Mouse (Mus musculus): ENCODE measurements at regions not wholly inside any gene's neighbourhood (a gene's known extent, or its start where the extent isn't known, plus 50 kb on each side); places are given as distances from the start of the nearest gene placed in this dataset.

DNA sequence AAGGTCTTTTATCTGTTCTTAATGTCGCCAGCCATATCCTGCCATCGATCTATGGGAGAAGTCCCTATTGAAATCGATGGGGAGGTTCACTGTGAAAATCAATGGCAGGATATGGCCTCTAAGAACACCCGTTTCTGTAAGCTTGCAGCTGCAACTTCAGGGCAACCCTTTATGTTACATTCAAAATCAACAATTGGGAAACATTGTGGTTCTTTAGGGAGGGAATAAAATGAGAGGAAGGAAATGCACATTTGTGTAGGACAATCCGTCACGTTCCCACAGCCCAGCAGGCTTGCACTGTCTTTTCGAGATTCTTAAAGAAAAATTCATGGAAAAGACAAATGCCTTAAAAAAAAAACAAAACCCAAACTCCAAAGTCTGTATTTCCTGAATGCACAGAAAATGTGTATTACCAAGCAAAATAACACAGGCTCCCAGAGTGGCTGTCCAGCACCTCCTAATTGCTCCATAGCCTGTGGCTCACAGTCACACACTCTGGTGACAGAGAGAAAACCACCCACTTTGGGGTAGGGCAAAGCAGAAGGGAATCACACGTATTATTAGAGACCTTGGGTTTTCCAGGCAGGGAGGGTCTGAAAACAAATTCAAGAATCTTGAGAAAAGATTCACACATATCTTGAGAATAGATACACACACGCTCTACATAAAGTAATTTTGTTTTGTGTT is 510.9 kb upstream of the Nrp1 start:
- H3K4me2 ChIP-seq (ENCODE audit: low read depth, low read length) = no peak overlapping the region
- no peaks in the 10 kb centered on the region for H3K4me1 ChIP-seq (ENCODE audit: control insufficient read depth, low read depth, low read length)
- H3K27ac ChIP-seq (ENCODE audit: low read length) = no peak overlapping the region
- H3K4me3 ChIP-seq (ENCODE audit: low read depth, low read length) = no peak overlapping the region
- H3K9me3 ChIP-seq (replicated peaks; ENCODE audit: control insufficient read depth, low read length) = no peaks in the 10 kb centered on the region
- no peaks in the 10 kb centered on the region for H3K27me3 ChIP-seq (ENCODE audit: control insufficient read depth, insufficient read depth, low read depth, low read length)
- no peak for ATAC-seq (ENCODE audit: low read depth)
- H3K9ac ChIP-seq (ENCODE audit: low read depth, low read length) = no peak overlapping the region
- 35% methylated on average over 9 of the region's 9 CpGs for WGBS (ENCODE audit: insufficient replicate concordance)
- no peaks in the 10 kb centered on the region for H3K36me3 ChIP-seq (ENCODE audit: control insufficient read depth, insufficient read depth)

DNA sequence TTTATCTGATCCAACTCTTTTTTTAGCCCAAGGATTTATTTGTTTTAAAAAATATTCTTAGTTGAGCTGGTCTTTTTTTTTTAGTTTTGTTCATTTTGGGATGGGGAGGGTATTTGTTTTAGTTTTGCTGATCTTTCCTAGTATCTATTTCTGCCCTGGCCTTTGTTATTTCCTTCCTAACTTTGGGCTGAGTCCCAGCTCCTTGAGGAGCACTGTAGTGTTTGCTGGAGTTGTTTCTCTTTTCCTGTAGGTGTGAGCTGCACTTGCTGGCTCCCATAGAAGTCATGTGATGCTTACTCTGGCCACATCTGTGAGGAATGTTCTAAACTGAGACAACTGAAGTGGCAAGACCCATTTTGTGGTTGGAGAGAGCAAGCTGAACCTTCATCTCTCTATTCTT is 508.5 kb upstream of the Nrp1 start:
- no peak overlapping the region for H3K4me2 ChIP-seq (ENCODE audit: low read depth, low read length)
- no peak for ATAC-seq (ENCODE audit: low read depth)
- H3K9ac ChIP-seq (ENCODE audit: low read depth, low read length) = no peak overlapping the region
- no peaks in the 10 kb centered on the region for H3K36me3 ChIP-seq (ENCODE audit: control insufficient read depth, insufficient read depth)
- no peaks in the 10 kb centered on the region for H3K27me3 ChIP-seq (ENCODE audit: control insufficient read depth, insufficient read depth, low read depth, low read length)
- H3K9me3 ChIP-seq (replicated peaks; ENCODE audit: control insufficient read depth, low read length) = no peaks in the 10 kb centered on the region
- no peaks in the 10 kb centered on the region for H3K4me1 ChIP-seq (ENCODE audit: control insufficient read depth, low read depth, low read length)
- H3K27ac ChIP-seq (ENCODE audit: low read length) = no peak overlapping the region
- no peak overlapping the region for H3K4me3 ChIP-seq (ENCODE audit: low read depth, low read length)

DNA sequence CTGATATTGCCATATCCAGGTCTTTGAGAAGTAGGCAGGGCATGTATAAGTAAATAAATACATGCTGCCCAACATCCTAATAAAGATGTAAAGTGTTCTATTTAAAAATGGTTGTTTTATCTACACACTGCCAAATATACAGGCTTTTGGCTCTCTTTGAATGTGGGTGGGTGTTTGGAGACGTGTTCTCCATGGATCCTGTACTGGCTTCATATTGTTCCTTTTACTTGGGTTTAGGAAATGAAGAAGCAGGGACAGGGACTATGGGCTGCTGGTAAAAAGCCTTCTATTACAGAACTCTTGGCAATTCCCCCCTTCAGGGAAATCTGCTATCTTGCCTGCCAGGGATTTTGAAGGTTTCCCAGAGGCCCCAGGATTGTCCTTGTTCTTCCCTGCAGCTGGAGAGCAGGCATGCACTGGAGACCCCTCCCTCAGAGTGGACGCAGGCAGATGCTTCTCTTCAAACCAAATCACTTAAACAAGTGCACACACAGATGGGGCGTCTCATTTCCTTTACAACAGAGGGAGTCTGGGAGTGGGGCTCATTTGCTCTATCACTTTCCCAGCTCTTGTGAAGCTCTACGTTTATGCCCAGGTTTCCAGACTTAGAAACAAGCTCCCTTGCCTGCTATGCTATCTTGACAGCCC is 502.6 kb upstream of the Nrp1 start:
- H3K9ac ChIP-seq (ENCODE audit: low read depth, low read length) = no peak overlapping the region
- no peaks in the 10 kb centered on the region for H3K36me3 ChIP-seq (ENCODE audit: control insufficient read depth, insufficient read depth)
- WGBS (ENCODE audit: insufficient replicate concordance) = 28% methylated on average over 4 of the region's 4 CpGs
- H3K27ac ChIP-seq (ENCODE audit: low read length) = no peak overlapping the region
- ATAC-seq (ENCODE audit: low read depth) = no peak
- H3K4me1 ChIP-seq (ENCODE audit: control insufficient read depth, low read depth, low read length) = no peaks in the 10 kb centered on the region
- no peaks in the 10 kb centered on the region for H3K9me3 ChIP-seq (replicated peaks; ENCODE audit: control insufficient read depth, low read length)
- no peaks in the 10 kb centered on the region for H3K27me3 ChIP-seq (ENCODE audit: control insufficient read depth, insufficient read depth, low read depth, low read length)
- no peak overlapping the region for H3K4me2 ChIP-seq (ENCODE audit: low read depth, low read length)
- H3K4me3 ChIP-seq (ENCODE audit: low read depth, low read length) = no peak overlapping the region

DNA sequence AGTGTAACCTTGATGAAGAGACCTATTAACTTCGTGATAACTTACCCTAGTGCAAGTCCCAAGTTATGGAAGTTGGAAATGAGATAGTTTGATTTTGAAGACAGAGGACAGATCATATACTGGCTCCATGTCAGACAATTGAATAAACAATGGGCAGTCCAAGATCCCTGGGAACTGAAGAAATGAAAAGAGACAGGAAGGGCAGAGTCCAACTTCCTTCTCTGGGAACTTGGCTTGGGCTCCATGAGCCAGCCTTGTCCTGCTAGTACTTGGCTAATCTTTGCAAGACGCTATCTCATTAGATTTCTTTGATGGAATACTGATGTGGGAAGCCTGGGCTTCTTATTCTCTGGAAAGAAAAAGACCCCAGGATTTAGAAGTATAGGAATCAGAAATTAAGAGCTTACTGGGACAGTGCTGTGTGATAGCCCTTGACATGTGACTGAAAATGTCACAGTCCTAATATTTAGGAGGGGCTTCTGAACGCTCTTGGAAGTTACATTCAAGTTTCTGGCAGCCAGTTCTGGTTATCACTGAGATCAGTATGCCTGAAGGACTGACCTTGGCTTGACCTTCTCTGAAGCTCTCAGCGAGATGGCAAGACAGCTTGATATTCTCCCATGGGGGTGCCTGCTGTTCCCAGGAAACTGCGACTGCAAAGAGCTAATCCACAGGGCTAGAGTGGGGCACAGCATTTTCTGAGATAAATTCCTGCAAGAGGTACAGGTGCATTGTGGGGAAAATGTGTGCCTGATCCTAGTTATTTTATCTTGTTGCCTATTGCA is 501.9 kb upstream of the Nrp1 start:
- Histone ChIP-seq H3K4me1 (ENCODE audit: control insufficient read depth, low read depth, low read length) (no peaks in the 10 kb centered on the region), H3K9me3 (replicated peaks; ENCODE audit: control insufficient read depth, low read length) (no peaks in the 10 kb centered on the region), H3K9ac (ENCODE audit: low read depth, low read length) (no peak overlapping the region), H3K4me3 (ENCODE audit: low read depth, low read length) (no peak overlapping the region), H3K27me3 (ENCODE audit: control insufficient read depth, insufficient read depth, low read depth, low read length) (no peaks in the 10 kb centered on the region), H3K36me3 (ENCODE audit: control insufficient read depth, insufficient read depth) (no peaks in the 10 kb centered on the region), H3K4me2 (ENCODE audit: low read depth, low read length) (no peak overlapping the region), H3K27ac (ENCODE audit: low read length) (no peak overlapping the region)
- ATAC-seq (ENCODE audit: low read depth) = no peak
- 42% methylated on average over 5 of the region's 5 CpGs for WGBS (ENCODE audit: insufficient replicate concordance)

DNA sequence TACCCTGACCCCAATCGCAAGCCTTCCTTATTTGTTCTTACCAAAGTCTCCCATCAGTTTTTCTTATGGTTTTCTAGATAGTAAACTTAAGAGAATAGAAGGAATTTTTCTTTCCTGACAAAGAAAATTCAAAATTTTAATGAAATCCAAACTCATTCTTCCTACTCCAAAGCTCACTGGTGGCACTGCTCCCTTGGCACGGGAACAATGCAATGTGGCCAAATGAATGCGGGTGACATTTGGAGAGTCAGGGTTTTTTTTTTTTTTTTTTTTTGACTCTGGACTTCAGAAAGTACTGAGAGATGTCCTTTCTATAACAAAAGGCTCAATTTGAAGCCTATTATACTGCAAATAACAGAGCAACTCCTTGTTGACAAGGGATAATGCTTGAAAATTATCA is 499.4 kb upstream of the Nrp1 start:
- Histone ChIP-seq H3K4me3 (ENCODE audit: low read depth, low read length) (no peak overlapping the region), H3K4me2 (ENCODE audit: low read depth, low read length) (no peak overlapping the region), H3K9me3 (replicated peaks; ENCODE audit: control insufficient read depth, low read length) (no peaks in the 10 kb centered on the region), H3K27ac (ENCODE audit: low read length) (no peak overlapping the region), H3K36me3 (ENCODE audit: control insufficient read depth, insufficient read depth) (no peaks in the 10 kb centered on the region), H3K9ac (ENCODE audit: low read depth, low read length) (no peak overlapping the region), H3K4me1 (ENCODE audit: control insufficient read depth, low read depth, low read length) (no peaks in the 10 kb centered on the region), H3K27me3 (ENCODE audit: control insufficient read depth, insufficient read depth, low read depth, low read length) (no peaks in the 10 kb centered on the region)
- ATAC-seq (ENCODE audit: low read depth) = no peak
- WGBS (ENCODE audit: insufficient replicate concordance) = 62% methylated on average over 3 of the region's 3 CpGs

DNA sequence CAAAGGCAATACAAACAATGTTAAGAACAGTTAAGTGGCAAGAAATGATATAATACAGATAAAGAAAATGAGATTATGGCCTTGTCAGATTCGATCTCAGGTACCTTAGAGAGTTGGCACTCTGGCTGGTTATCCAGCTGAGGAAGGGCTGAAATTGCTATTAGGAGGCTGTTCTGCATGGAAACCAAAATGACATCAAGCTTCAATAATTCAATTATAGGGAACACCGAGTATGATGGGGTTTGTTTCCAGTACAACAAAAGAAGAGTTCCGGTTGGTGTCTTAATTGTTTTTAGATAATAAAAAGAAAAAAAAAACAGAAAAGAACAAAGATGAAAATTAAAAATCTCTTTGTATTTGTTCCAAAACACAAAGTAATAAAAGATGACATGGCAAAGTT is 498.0 kb upstream of the Nrp1 start:
- Histone ChIP-seq H3K9ac (ENCODE audit: low read depth, low read length) (no peak overlapping the region), H3K9me3 (replicated peaks; ENCODE audit: control insufficient read depth, low read length) (no peaks in the 10 kb centered on the region), H3K4me2 (ENCODE audit: low read depth, low read length) (no peak overlapping the region), H3K27ac (ENCODE audit: low read length) (no peak overlapping the region), H3K27me3 (ENCODE audit: control insufficient read depth, insufficient read depth, low read depth, low read length) (no peaks in the 10 kb centered on the region), H3K36me3 (ENCODE audit: control insufficient read depth, insufficient read depth) (no peaks in the 10 kb centered on the region), H3K4me1 (ENCODE audit: control insufficient read depth, low read depth, low read length) (no peaks in the 10 kb centered on the region), H3K4me3 (ENCODE audit: low read depth, low read length) (no peak overlapping the region)
- WGBS (ENCODE audit: insufficient replicate concordance) = 63% methylated on average over 3 of the region's 3 CpGs
- ATAC-seq (ENCODE audit: low read depth) = no peak

DNA sequence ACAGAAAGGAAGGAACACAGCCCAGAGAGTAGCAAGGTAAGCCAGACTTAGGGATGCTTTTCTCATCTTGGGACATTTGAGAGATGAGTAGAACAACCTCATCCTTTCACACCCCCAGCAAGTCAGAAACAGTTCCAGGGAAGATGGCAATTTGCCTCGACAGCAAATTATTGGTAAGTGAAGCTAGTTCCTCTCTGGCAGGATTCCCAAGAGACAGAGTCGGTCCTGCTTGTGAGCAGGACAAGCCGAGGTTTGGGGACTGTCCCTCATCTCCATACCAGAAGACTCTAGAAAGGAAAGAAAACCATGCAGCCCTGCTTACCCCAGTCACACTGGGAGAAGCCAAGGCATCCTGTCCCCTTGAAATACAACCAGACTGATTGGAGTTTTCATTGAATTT is 497.5 kb upstream of the Nrp1 start:
- Histone ChIP-seq H3K36me3 (ENCODE audit: control insufficient read depth, insufficient read depth) (no peaks in the 10 kb centered on the region), H3K9me3 (replicated peaks; ENCODE audit: control insufficient read depth, low read length) (no peaks in the 10 kb centered on the region), H3K4me2 (ENCODE audit: low read depth, low read length) (no peak overlapping the region), H3K4me3 (ENCODE audit: low read depth, low read length) (no peak overlapping the region), H3K4me1 (ENCODE audit: control insufficient read depth, low read depth, low read length) (no peaks in the 10 kb centered on the region), H3K27ac (ENCODE audit: low read length) (no peak overlapping the region), H3K9ac (ENCODE audit: low read depth, low read length) (no peak overlapping the region), H3K27me3 (ENCODE audit: control insufficient read depth, insufficient read depth, low read depth, low read length) (no peaks in the 10 kb centered on the region)
- WGBS (ENCODE audit: insufficient replicate concordance) = 36% methylated on average over 3 of the region's 3 CpGs
- ATAC-seq (ENCODE audit: low read depth) = no peak

DNA sequence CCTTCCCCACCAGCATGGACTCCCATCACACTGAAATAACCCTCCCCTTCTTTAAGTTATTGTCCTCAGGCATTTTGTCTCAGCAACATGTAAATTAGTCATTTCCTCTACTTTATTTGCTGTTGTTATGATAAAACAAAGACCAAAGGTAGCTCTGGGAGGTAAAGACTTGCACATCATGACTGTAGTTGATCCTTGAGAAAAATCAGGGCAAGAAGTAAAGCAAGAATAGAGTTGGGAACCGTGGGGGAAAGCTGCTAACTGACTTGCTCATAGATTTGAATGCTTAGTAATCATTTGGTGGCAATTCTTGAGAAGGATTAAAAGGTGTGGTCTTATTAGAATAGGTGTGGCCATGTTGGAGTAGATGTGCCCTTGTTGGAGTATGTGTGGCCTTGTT is 473.8 kb upstream of the Nrp1 start:
- Histone ChIP-seq H3K4me2 (ENCODE audit: low read depth, low read length) (no peak overlapping the region), H3K9ac (ENCODE audit: low read depth, low read length) (no peak overlapping the region), H3K27me3 (ENCODE audit: control insufficient read depth, insufficient read depth, low read depth, low read length) (no peaks in the 10 kb centered on the region), H3K36me3 (ENCODE audit: control insufficient read depth, insufficient read depth) (no peaks in the 10 kb centered on the region), H3K4me1 (ENCODE audit: control insufficient read depth, low read depth, low read length) (no peaks in the 10 kb centered on the region), H3K27ac (ENCODE audit: low read length) (no peak overlapping the region), H3K4me3 (ENCODE audit: low read depth, low read length) (no peak overlapping the region), H3K9me3 (replicated peaks; ENCODE audit: control insufficient read depth, low read length) (no peaks in the 10 kb centered on the region)
- ATAC-seq (ENCODE audit: low read depth) = no peak
- WGBS (ENCODE audit: insufficient replicate concordance) = 53% methylated on average over 1 of the region's 1 CpGs

DNA sequence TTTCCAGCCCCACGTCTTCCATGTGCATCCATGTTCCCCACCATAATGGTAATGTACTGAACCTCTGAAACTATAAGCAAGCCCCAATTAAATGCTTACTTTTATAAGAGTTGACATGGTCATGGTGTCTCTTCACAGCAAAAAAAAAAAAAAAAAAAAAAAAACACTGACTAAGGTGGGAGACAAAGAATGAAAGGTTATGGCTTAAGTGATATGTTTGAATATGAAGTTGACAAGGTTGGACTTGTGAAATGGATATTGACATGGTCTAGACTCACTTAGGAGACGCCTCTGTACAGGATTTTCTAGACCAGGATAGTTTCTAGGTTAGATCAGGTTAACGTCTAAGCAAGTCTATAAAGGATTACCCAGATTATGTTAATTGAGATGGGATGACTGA is 473.2 kb upstream of the Nrp1 start:
- WGBS (ENCODE audit: insufficient replicate concordance) = 60% methylated on average over 3 of the region's 3 CpGs
- Histone ChIP-seq H3K27ac (ENCODE audit: low read length) (no peak overlapping the region), H3K4me3 (ENCODE audit: low read depth, low read length) (no peak overlapping the region), H3K36me3 (ENCODE audit: control insufficient read depth, insufficient read depth) (no peaks in the 10 kb centered on the region), H3K27me3 (ENCODE audit: control insufficient read depth, insufficient read depth, low read depth, low read length) (no peaks in the 10 kb centered on the region), H3K9ac (ENCODE audit: low read depth, low read length) (no peak overlapping the region), H3K9me3 (replicated peaks; ENCODE audit: control insufficient read depth, low read length) (no peaks in the 10 kb centered on the region), H3K4me1 (ENCODE audit: control insufficient read depth, low read depth, low read length) (no peaks in the 10 kb centered on the region), H3K4me2 (ENCODE audit: low read depth, low read length) (no peak overlapping the region)
- no peak for ATAC-seq (ENCODE audit: low read depth)

Data from liver, embryonic 16.5 days (tissue).